Mouse (Mus musculus): ENCODE measurements around the gene Tmem11.

The Tmem11 gene

DNA sequence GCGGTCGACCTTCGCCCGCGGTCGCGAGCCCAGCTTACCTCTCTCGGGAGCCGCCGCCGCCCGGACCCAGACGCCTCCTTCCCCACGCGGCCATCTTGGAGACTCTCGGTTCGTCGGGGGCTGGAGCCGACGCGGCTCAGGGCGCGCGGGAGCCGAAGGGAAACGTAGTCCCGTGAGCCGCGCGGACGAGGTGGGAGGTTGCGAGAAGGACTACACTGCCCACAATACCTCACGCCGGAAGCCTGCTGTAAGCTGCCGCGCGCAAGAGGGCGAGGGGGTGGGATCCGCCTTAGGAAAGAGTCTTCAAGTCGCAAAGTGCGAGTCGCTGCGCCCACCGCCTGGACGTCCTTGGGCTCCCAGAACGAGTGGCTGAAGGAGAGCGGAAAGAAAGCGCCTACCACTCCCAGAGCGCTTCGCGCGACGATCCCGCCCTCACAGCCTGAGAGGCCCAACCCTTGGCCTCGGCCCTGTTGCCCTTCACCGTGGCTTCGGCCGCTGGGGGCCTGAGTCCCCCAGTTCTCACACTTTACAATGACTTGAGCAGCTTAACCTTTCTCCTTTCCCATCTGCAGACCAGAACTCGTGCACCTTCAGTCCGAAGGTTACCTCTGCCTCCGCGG, at the start of gene Tmem11:
Tmem11 (minus strand) TSS at position 598 of the 620 bp plus-strand sequence.
- peak; percentile 99 for DNase-seq (ENCODE audit: low read depth, low spot score)

DNA sequence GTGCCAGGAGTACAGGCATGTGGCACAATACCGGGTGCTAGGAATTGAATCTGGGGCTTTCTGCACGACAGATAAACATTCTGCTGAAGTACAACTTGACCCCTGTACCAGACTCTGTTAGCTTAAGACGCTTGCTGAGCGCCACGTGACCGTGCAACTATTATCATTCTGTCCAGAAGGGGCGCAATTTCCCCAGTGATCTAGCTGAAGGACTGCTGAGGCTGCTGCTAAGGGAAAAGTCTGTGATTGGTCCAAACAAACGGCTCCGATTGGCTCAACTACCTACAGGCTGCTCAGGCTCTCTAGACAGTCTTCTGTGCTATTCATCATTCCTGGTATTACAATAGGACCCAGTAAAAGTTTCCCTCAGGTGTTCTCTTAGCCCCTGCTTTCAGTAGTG, 48.2 kb upstream of the Tmem11 start:
- peak; percentile 98 for DNase-seq (ENCODE audit: low read depth, low spot score)

DNA sequence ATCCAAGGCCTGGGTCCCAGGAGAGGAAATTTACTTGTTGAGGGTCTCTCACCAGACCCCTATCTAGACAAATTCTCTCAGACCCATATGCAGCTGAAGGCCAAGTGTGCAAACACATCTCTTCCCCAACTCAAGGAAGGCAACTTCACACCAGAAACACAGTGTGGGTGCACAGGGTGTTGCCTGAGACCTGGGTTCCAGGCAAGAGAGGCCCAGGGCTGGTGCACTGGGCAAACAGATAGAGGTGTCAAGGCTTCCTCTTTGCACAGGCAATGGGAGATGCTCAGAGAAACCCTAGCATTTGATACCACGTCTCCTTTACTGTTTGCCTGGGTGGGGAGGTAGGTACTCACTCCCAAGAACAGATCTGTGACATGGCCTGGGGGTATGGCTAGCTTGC, 45.9 kb upstream of the Tmem11 start:
- DNase-seq (ENCODE audit: low read depth, low spot score), result no peak

DNA sequence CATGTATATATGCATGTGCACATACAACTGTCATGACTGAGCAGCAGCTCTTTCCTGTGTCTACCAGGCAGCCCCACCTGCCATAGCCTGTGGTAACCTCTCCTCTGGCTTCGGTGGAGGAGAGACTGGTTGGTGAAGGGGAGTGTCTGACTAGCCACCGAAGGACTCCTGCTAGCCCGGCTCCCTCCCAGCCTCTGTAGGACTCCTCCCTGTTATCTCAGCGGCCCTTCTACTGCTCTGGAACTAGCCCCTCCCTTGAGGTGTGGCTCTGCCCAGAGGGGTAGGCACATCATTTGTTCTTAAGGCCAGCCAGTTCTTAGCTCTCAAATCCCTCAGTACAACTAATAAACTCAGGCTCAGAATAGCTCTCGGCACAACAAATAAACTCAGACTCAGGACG, 45.4 kb upstream of the Tmem11 start:
- no peak for DNase-seq (ENCODE audit: low read depth, low spot score)

DNA sequence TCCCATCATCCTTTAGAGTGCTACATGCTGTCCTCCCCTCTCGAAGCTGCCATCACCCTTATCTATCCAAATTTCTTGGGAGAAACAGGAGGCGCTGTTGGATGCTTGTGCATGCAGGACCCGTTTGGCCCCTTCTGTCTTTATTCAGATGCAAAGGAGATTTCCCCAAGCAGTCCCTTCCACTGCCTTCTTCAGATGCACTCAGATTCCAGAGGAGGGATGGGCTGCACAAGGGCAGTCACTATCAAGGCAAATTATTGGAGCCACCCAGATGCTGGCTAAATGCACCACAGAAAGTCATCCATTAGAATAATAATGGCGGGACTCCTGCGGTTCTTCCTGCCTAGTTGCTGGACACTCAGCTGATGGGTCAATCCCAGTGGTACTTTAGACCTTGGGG, 43.9 kb upstream of the Tmem11 start:
- DNase-seq (ENCODE audit: low read depth, low spot score), result no peak

DNA sequence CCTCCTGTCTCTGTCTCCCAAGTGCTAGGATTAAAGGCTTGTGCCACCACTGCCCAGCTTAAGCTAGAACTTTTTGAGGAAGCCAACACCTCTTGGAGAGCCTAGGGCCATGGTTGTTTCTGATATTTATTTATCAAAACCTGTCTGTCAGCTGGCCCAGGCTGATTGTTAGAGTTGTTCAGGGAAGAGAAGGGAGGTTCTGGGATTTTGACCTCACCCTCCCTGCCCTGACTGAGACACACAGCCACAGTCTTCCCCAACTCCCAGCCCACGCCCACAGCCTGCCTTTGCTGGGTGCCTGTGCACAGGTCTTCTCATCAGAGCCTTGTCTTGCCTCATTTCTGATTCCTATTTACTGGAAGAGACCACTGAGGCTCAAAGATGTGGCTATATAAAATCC, 43.1 kb upstream of the Tmem11 start:
- DNase-seq (ENCODE audit: low read depth, low spot score), result no peak

DNA sequence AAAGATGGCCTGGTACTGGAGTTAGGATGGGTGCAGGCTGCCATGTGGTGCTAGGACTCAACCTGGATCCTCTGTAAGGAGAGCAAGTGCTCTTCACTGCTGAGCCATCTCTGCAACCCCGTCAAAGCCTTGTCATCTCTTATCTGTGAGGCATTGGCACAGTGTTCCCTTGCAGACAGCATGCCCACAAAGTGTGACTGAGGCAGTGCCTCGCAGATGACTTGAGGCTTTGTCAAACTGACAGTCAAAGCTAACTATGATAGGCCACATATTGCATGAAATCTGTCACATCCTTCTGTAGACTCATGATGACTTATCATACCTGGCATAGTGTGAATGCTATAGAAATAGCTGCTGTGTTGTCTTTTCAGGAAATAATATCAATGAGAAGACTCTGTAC, 40.9 kb upstream of the Tmem11 start:
- peak; percentile 40 for DNase-seq (ENCODE audit: low read depth, low spot score)

DNA sequence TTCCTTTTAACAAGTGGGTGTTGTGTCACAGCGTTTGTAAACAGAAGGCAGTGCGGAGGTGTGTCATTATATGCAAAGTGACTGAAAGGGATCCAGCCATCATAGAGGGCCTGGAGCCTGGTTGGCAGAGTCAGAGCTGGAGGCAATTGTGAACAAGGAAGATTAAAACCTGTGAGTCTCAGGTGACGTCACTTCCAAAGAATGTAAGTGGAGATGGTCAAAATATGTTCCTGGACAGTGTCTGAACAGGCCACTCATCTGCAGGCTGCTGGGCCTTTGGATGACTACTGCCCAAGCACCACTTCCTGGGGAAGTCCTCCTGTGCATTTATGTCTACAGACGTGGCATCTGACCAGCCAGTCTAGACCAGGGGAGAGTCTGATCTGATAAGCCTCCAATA, 36.1 kb upstream of the Tmem11 start:
- DNase-seq (ENCODE audit: low read depth, low spot score), result no peak

DNA sequence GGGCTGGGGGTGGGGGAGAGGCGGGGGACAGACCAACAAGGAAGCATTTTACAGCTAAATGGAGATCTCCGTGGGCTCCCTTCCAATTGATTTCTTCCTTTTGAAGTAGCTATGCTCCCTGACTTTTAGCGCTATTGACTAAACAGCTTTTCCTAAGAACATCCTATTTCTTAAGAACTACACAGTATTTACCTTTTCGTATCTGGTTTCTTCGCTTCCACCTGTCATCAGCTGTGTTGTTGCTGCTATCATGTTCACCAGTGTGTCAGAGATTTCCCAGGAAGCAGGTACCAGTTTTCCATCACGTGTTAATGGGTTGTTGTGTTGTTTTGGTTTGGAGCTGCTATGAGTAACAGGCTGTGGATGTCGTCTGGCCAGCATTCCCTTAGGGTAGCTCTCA, 35.4 kb upstream of the Tmem11 start, which contains the start of gene Natd1:
Natd1 (minus strand) TSS at position 260 of the 400 bp plus-strand sequence.
- DNase-seq (ENCODE audit: low read depth, low spot score), result peak; percentile 48

DNA sequence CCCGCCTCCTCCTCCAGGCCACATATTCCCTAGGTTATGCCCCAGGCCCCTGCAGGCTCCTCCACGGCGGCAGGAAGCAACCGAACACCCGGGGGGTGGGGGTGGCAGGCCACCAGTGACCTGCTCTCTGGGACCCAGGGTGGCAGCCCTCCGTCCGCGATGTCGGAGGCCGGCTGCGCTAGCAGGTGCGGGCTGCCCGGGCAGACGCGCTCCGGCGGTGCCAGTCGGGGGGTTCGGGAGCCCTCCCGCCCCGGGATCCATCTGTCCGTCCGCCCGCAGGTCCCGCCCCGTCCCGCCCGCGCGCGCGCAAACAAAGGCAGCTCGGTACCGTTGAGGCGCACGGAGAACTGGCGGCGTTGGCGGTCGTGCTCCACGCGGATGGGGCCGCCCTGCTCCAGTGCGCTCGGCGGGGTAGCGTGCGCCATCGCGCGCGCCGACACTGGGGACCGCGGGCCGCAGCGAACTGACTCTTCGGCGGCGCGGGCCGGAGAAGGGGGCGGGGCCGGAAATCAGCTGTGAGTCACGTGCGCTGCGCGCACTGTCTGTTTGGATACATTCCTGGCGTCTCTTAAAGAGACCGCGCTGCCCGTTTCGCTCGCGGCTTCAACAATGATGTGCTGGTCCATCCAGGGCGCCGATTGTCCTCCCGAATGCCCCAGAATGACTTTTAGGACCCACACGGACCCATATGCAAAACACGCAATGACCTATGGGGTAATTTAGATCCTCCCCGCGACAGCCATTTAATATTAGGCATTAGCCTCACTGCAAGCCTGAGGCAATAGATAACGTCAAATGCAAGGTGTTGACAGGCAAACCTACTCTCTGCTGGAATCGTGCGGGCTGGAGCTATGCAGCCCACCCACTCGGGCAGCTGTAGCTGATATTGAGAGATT, 34.5 kb upstream of the Tmem11 start:
- peak; percentile 96 for DNase-seq (ENCODE audit: low read depth, low spot score)

DNA sequence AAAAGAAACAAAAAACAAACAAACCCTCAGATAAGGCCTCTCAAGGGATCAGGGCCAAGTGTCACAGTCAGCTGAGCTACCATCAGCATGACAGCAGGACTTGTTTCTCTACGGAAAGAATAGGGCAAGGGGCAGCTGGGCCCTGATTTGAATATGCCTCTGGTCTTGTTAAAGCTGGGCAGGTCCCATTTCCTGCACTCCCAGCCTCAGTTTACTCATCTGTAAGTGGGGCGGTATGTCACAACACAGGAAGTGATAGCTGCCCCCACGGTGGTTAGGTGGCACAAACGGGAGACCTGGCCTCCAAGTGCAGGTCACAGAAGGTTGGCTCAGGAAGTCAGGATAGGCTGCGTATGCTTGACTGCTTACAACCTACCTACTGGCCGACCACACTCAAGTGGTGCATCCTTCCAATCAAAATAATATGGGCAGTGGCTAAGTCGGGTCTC, 33.5 kb upstream of the Tmem11 start:
- DNase-seq (ENCODE audit: low read depth, low spot score), result peak; percentile 27

DNA sequence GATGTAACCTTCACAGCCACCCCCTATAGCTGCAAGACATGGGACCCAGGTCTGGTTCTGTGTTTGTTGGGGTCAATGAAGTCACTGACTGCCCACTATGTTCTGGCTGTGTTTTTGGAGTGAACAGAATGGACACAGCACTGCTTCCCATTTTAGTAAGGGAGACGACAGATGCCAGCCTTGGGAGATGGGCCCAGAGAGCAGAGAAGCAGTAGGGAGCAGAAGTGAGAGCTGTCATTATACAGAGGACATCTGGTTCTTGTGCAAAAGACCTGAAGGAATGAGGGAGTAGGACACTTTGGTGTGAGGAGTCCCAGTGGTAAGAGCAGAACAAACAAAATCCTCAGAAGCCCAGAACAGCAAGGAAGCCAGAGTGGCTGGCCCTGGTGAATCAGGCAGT, 30.6 kb upstream of the Tmem11 start:
- peak; percentile 51 for DNase-seq (ENCODE audit: low read depth, low spot score)

DNA sequence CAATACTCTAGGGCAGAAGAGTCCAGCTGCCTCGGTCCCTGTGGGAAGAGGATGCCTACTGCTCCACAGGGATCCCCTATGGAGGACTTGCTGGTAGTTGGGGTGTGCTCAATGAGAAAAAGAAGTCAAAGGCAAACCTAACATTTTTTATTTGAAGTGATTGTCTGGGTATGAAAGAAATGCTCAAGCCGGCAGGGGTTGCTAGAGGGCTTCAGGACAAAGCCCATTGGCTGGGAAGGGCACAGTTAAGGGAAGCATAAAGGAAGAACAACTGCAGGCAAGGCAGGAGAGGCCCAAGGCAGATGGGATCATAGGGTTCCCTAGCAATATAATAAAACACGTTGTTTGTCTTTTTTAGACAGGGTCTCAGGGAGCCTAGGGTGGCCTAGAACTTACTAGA, 29.0 kb upstream of the Tmem11 start:
- no peak for DNase-seq (ENCODE audit: low read depth, low spot score)

DNA sequence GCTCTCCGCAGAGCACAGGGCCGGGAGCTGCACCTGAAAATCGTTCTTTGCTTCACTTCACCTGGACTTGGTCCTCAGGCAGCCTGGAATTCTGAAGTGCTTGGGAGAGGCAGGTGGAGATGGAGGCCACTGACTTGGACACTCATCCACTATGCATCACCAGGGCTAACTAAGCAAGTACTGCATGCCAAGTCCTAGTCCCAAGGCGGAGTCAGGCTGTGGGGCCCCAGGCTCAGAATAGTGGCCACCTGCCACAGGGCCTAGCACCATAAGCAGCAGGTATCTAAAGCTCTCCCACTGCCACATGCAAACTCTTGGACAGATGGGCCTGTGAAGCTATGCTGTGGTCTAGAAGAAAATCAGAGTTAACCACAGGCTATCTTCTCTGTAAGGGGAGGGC, 27.4 kb upstream of the Tmem11 start:
- peak; percentile 36 for DNase-seq (ENCODE audit: low read depth, low spot score)

DNA sequence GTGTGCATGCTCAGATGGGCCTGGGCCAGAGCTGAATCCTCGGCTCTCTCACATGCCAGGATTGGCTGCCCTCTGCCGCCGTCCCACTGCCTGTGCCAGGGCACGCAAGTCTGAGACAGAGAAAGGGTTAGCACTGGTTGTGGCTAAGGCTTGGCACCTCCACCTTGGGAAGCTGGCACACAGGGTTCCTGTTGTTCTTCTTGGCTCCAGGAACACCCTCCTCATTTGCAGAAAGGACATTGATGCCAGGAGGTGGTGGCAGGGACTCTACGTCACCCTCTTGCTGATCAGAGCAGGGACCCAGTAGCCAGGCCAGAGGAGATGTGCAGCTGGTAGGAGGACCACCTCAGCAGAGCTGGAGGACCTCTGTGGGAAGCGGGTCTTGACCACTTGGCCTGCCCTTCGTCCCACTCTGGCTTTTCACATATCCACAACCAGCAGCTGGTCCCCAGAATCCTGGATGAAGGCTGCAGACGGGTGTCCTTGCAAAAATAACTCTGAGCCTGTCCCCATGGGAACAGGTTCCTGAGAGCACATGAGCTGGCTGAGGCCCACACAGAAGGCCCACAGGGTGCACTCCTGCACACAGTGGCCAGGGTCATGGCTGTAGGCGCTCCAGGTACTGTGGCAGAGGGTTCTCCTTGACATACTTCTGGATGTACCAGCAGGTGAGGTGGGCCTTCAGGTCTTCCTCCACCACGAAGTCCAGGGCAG, 26.5 kb upstream of the Tmem11 start:
- DNase-seq (ENCODE audit: low read depth, low spot score), result peak; percentile 67

DNA sequence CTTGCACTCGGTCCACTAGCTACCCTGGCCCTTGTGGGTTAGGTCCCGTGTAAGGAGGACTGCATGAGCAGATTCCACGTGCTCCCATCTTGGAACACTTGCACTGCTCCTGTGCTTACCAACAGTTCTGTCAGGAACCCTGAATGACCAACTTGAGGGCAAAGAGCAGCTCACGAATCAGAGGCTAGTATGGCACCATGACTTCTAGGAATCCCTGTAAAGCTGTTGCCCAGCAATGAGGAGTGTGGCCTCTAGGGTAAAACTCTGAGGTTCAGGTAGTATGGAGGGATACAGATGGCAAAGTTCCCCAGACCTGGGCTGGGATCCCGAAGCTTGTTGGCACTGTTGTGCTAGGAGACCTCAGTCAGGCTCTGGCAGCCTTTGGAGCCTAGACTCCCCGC, 24.6 kb upstream of the Tmem11 start:
- peak; percentile 43 for DNase-seq (ENCODE audit: low read depth, low spot score)

DNA sequence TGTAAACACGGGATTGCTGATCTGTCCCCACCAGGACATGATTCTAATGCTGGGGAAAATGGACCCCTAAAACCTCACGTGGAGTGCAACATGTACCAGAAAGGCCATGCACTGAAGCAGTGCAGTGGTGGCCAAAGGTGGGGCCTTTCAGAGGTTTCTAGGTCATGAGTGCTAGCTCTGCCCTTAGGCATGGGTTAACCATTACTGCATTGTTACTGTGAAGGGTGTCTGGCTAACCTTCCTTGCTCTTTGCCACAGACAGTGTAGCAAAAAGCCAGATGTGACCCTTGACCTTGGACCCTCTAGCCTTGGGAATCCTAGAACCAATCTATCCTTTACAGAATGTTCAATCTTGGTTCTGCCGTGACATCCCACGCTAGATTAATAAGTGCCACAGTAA, 23.4 kb upstream of the Tmem11 start:
- no peak for DNase-seq (ENCODE audit: low read depth, low spot score)

DNA sequence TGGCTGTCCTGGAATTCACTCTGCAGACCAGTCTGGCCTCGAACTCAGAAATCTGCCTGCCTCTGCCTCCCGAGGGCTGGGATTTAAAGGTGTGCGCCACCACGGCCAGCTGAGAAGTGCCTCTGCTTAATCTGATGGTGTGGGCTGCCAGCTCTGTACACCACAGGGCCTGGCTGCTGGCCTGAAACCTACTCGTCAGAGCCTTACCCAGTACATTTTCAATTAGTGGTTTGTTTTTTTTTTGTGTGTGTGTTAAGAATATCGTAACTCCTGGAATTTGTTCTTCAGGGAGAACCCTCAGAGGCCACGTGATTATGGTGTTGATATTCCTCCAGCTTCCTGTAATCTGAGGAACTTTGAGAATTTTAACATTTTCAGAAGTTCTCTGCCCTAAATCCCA, 22.9 kb upstream of the Tmem11 start:
- DNase-seq (ENCODE audit: low read depth, low spot score), result no peak

DNA sequence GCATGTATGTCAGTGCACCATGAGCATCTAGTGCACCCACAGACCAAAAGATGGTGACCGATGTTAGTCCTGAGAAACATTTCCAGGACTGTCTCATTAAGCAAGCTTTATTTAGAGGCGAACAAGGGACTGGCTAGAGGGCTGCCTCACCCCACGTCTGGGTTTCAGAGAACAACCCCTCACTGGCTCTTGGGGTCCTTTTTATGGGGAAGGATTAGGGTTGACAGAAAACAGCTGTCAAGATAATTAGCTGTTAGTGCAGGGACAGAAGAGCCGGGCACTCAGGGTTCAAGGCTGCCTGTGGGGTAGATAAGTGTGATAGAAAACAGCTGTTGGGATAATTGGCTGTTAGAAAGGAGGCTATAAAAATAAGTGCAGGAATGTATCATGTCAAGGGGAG, 16.8 kb upstream of the Tmem11 start:
- no peak for DNase-seq (ENCODE audit: low read depth, low spot score)

DNA sequence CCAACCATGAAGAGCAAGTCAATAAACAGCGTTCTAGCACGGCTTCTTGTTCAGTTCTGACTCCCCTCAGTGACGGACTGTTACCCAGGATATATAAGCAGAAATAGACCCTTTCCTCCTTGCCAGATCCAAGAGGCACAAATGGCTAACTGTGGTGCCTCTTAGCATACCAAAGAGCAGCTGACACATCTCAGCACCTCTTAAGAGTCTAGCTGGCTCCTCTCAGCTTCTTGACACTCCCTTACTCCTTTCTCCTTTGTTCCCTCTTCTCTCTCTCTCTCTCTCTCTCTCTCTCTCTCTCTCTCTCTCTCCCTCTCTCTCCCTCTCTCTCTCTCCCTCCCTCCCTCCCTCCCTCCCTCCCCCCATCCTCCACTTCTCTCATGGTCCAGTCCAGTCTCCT, 11.7 kb upstream of the Tmem11 start:
- DNase-seq (ENCODE audit: low read depth, low spot score), result no peak

DNA sequence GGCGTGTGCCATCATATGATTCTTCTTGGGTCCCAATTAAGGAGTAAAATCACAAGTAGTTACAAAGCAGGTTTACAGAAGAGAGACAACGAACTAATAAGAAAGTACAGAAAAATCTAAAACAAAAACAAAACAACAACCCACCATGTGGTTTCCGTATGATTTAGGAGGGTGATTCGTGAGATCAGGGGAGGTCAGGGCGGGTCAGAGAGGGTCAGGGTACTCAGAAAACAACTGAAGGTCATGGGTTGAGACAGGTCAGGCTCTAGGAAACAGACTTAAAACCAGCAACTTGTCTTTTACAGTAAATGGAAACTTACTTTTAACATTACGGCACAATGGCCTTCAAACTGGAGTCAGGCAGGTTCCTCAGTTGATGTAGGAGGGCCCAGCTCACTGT, 11.2 kb upstream of the Tmem11 start:
- no peak for DNase-seq (ENCODE audit: low read depth, low spot score)

DNA sequence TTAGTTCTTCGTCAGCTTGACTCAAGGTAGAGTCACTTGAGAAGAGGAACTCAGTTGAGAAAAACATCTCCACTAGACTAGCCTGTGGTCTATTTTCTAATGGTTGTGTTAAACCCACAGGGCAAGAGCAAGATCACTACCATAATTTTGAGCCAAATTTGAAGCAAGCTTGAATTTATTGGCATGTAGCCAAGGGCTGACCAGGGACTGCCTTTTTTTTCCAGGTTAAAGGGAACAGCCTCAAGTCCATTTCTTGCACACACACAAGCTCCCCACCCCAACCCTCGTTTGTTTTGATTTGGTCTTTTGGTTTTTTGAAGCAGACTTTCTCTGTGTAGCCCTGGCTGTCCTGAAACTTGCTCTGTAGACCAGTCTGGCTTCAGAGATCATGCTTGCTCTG, 10.8 kb upstream of the Tmem11 start:
- DNase-seq (ENCODE audit: low read depth, low spot score), result no peak

Data from brain, adult 2 months (tissue).